Comparison of ENCODE assay signal across 8 mouse cellular contexts in genomic region chr17:87284482-87285040, GRCm38 (mm10). TPM values are rescaled to one million over a fixed set of nuclear protein-coding genes. Genes with fewer than 3 reads are reported as not detected.
DNase-seq lines count a peak whose midpoint lies in the region; ATAC-seq and TF ChIP-seq lines count a peak whose summit lies in the region.

No protein-coding gene starts in this region.

- no peak overlapping the region for H3K27ac ChIP-seq in heart, embryonic 13.5 days (replicated peaks)
- H3K27ac ChIP-seq in ES-Bruce4 (ENCODE audit: insufficient read depth, low read length): no peak overlapping the region
- H3K27ac ChIP-seq in forebrain, embryonic 15.5 days (replicated peaks): no peak overlapping the region
- no peak overlapping the region for H3K27ac ChIP-seq in liver, embryonic 14.5 days

- DNase-seq in heart, postnatal 10 days: no peak
- no peak for DNase-seq in liver, embryonic 14.5 days (ENCODE audit: low read depth in 3 of 3, low spot score in 3 of 3)
- no peak for DNase-seq in urinary bladder, postnatal 25 days (ENCODE audit: low spot score)
- no peak for DNase-seq in urinary bladder, postnatal 10 days (ENCODE audit: low spot score)
- DNase-seq in embryo, embryonic 11 days: no peak

- TF ChIP-seq POLR2A in ES-Bruce4 (IDR thresholded peaks at IDR 0.05; ENCODE audit: insufficient read depth, low read length): no peak

- H3K27me3 ChIP-seq in heart, embryonic 13.5 days (replicated peaks): peaks cover 78% of the 10 kb centered on the region
- H3K27me3 ChIP-seq in ES-Bruce4 (ENCODE audit: control insufficient read depth, insufficient read depth, low read length, poor library complexity, severe bottlenecking): no peaks in the 10 kb centered on the region
- peaks cover 13% of the 10 kb centered on the region for H3K27me3 ChIP-seq in forebrain, embryonic 15.5 days
- no peaks in the 10 kb centered on the region for H3K27me3 ChIP-seq in liver, embryonic 14.5 days (ENCODE audit: control insufficient read depth, insufficient read depth, low read length)

- no peak for TF ChIP-seq CTCF in ES-Bruce4 (IDR thresholded peaks at IDR 0.05; ENCODE audit: low read depth, low read length)
- TF ChIP-seq CTCF in liver, embryonic 14.5 days (IDR thresholded peaks at IDR 0.05; ENCODE audit: low read depth): no peak

- H3K9ac ChIP-seq in heart, embryonic 13.5 days: no peak overlapping the region
- H3K9ac ChIP-seq in ES-Bruce4 (ENCODE audit: low read depth, poor library complexity, severe bottlenecking): 0 out of 2 replicates have a peak overlapping the region, but pooled peaks have one; percentile 95
- H3K9ac ChIP-seq in forebrain, embryonic 15.5 days (replicated peaks): no peak overlapping the region
- H3K9ac ChIP-seq in liver, embryonic 14.5 days (replicated peaks): no peak overlapping the region

- H3K4me1 ChIP-seq in heart, embryonic 13.5 days: peaks cover 26% of the 10 kb centered on the region
- no peaks in the 10 kb centered on the region for H3K4me1 ChIP-seq in ES-Bruce4 (ENCODE audit: control insufficient read depth, insufficient read depth, low read length)
- peaks cover 23% of the 10 kb centered on the region for H3K4me1 ChIP-seq in forebrain, embryonic 15.5 days
- peaks cover 7 to 15% of the 10 kb centered on the region in 2 experiments for H3K4me1 ChIP-seq in liver, embryonic 14.5 days (replicated peaks; ENCODE audit: control insufficient read depth in 2 of 2, insufficient read depth in 2 of 2, low read length in 1 of 2)

- no peaks in the 10 kb centered on the region for H3K36me3 ChIP-seq in heart, embryonic 13.5 days
- no peaks in the 10 kb centered on the region for H3K36me3 ChIP-seq in ES-Bruce4 (ENCODE audit: control insufficient read depth, insufficient read depth, low read length, poor library complexity, severe bottlenecking)
- no peaks in the 10 kb centered on the region for H3K36me3 ChIP-seq in forebrain, embryonic 15.5 days
- no peaks in the 10 kb centered on the region for H3K36me3 ChIP-seq in liver, embryonic 14.5 days (replicated peaks; ENCODE audit: control insufficient read depth, insufficient read depth, low read depth)

- H3K9me3 ChIP-seq in heart, embryonic 13.5 days: no peaks in the 10 kb centered on the region
- H3K9me3 ChIP-seq in ES-Bruce4 (replicated peaks; ENCODE audit: control insufficient read depth, insufficient read depth, low read length, poor library complexity, severe bottlenecking): peaks cover 8% of the 10 kb centered on the region; the same call in 1 of the 2 replicates
- H3K9me3 ChIP-seq in forebrain, embryonic 15.5 days: no peaks in the 10 kb centered on the region
- no peaks in the 10 kb centered on the region for H3K9me3 ChIP-seq in liver, embryonic 14.5 days (ENCODE audit: control insufficient read depth, low read length)

- H3K4me2 ChIP-seq in heart, embryonic 13.5 days: peak overlapping the region; percentile 100
- H3K4me2 ChIP-seq in forebrain, embryonic 15.5 days (replicated peaks): peak overlapping the region; percentile 92; the same call in 1 of the 2 replicates
- H3K4me2 ChIP-seq in liver, embryonic 14.5 days (ENCODE audit: low read depth): peak overlapping the region; percentile 99

- no peak for ATAC-seq in heart, embryonic 13.5 days (ENCODE audit: extremely low read depth, insufficient number of reproducible peaks, low FRiP score, low TSS enrichment)
- no peak for ATAC-seq in forebrain, embryonic 15.5 days (replicated peaks)
- no peak for ATAC-seq in liver, embryonic 14.5 days (ENCODE audit: insufficient read depth)

- H3K4me3 ChIP-seq in heart, embryonic 13.5 days: no peak overlapping the region
- no peak overlapping the region for H3K4me3 ChIP-seq in ES-Bruce4 (ENCODE audit: low read depth, low read length)
- no peak overlapping the region for H3K4me3 ChIP-seq in forebrain, embryonic 15.5 days
- H3K4me3 ChIP-seq in liver, embryonic 14.5 days (ENCODE audit: insufficient read depth in 1 of 2, low read depth in 2 of 2, low read length in 2 of 2): no peak overlapping the region; a peak in 1 of 4 replicates

- WGBS in heart, embryonic 13.5 days: 72% methylated on average over 7 of the region's 7 CpGs
- WGBS in forebrain, embryonic 15.5 days: 58% methylated on average over 7 of the region's 7 CpGs
- WGBS in liver, embryonic 14.5 days (ENCODE audit: insufficient replicate concordance): 74% methylated on average over 7 of the region's 7 CpGs

- intact Hi-C loops in heart, postnatal 10 days (cut with DNase I): no loop called here

- TF ChIP-seq EP300 in ES-Bruce4 (IDR thresholded peaks at IDR 0.05; ENCODE audit: insufficient read depth, low read depth, low read length): no peak
- TF ChIP-seq EP300 in liver, embryonic 14.5 days (IDR thresholded peaks at IDR 0.05; ENCODE audit: low read depth): no peak

RNA-seq across cellular contexts. Expression of gene Ttc7, which starts 1.9 kb away (rescaled TPM):
- 2.5 and 3.6 TPM in 2 replicates for polyA plus RNA-seq in heart, embryonic 13.5 days (2015; fragmentation: Nextera tagmentation; extraction: Ambion mirVana)
- total RNA-seq in heart, postnatal 10 days (2021): 1 to 10 TPM; 4.9 to 5.4 TPM
- 9.7 and 10.7 TPM in 2 replicates for polyA plus RNA-seq in ES-Bruce4 (2011; ENCODE audit: insufficient read depth, insufficient read length, low read depth, missing spikeins)
- 4.5 and 4.8 TPM in 2 replicates for polyA plus RNA-seq in forebrain, embryonic 15.5 days (2015; fragmentation: Nextera tagmentation; extraction: Ambion mirVana)
- polyA plus RNA-seq in liver, embryonic 14.5 days (2012; rRNA removed): 7.8 and 8.4 TPM in 2 replicates
- polyA plus RNA-seq in liver, embryonic 14.5 days (2014; fragmentation: Nextera tagmentation; extraction: Ambion mirVana): 7.7 and 7.9 TPM in 2 replicates

RNA-seq across cellular contexts. Expression of gene Mcfd2, which starts 18.8 kb away (rescaled TPM):
- polyA plus RNA-seq in heart, embryonic 13.5 days (2015; fragmentation: Nextera tagmentation; extraction: Ambion mirVana): 76.6 and 88.2 TPM in 2 replicates
- 10 to 100 TPM; 41.4 to 43.2 TPM for total RNA-seq in heart, postnatal 10 days (2021)
- polyA plus RNA-seq in ES-Bruce4 (2011; ENCODE audit: insufficient read depth, insufficient read length, low read depth, missing spikeins): 34.1 and 35.2 TPM in 2 replicates
- 53.3 and 53.8 TPM in 2 replicates for polyA plus RNA-seq in forebrain, embryonic 15.5 days (2015; fragmentation: Nextera tagmentation; extraction: Ambion mirVana)
- 29.6 and 32.2 TPM in 2 replicates for polyA plus RNA-seq in liver, embryonic 14.5 days (2012; rRNA removed)
- 54.9 and 55.1 TPM in 2 replicates for polyA plus RNA-seq in liver, embryonic 14.5 days (2014; fragmentation: Nextera tagmentation; extraction: Ambion mirVana)
